Mouse (Mus musculus): ENCODE measurements at regions not wholly inside any gene's neighbourhood (a gene's known extent, or its start where the extent isn't known, plus 50 kb on each side); places are given as distances from the start of the nearest gene placed in this dataset.
A peak's percentile ranks its signal among the peaks of the same experiment; 100 is the strongest.
"Not testable (repeated sequence)": the region's sequence is repeated elsewhere in the genome, so short reads cannot be mapped to it uniquely, and the experiment has no call there.

DNA sequence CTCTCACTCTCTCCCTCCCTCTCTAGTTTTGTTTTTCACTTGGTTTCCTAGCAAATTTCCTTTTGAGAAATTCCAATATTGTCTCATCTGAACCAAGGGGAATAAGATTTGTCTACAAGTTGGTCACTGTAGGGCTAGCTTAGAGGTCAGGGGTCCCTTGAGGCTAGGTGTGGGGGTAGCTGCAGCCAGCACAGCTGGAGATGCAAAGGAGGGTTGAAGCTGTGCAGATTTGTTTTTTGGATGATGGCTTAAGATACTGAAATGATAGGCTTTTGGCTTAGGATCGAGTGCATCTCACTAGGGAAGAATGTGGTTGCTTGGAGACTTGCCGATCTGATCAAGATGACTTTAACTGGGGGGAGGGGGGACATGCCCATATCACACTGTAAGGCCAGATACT is 88.3 kb upstream of the Tmem28 start:
- H3K27ac ChIP-seq (ENCODE audit: low read length) = no peak overlapping the region
- no peaks in the 10 kb centered on the region for H3K9me3 ChIP-seq (ENCODE audit: low read length)
- H3K4me3 ChIP-seq (ENCODE audit: low read length) = no peak overlapping the region
- 75% methylated on average over 2 of the region's 2 CpGs for WGBS
- ATAC-seq (ENCODE audit: low FRiP score, low TSS enrichment) = no peak
- H3K4me1 ChIP-seq (ENCODE audit: insufficient read depth, low read length) = no peaks in the 10 kb centered on the region
- H3K36me3 ChIP-seq (ENCODE audit: insufficient read depth, low read length) = no peaks in the 10 kb centered on the region
- no peak overlapping the region for H3K4me2 ChIP-seq (replicated peaks; ENCODE audit: low read depth, low read length)
- peaks cover 15% of the 10 kb centered on the region; the same call in 1 of the 2 replicates for H3K27me3 ChIP-seq (ENCODE audit: insufficient read depth, low read length)
- no peak overlapping the region for H3K9ac ChIP-seq (replicated peaks; ENCODE audit: low read length)

DNA sequence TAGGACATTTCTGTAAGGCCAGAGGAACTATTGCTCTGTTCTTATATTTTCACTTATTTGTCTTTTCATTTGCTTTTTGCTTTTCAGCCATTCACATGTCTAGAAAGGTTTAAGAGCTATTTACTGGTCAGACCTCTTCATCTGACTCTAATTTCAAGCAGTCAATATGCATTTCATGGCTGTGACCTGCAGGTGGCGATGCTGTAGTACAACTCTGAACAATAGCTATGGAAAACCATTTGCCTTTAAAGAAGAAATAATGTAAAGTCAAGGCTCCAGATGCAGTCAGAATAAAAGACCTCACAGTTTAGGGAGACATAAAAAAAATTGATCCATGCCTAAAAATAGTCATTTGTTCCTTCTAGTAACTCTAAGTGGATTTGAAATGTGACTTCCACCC is 95.7 kb upstream of the Tmem28 start:
- ATAC-seq (ENCODE audit: low FRiP score, low TSS enrichment) = no peak
- no peak overlapping the region for H3K4me2 ChIP-seq (replicated peaks; ENCODE audit: low read depth, low read length)
- no peak overlapping the region for H3K9ac ChIP-seq (replicated peaks; ENCODE audit: low read length)
- H3K9me3 ChIP-seq (ENCODE audit: low read length) = no peaks in the 10 kb centered on the region
- peaks cover 12% of the 10 kb centered on the region; the same call in 1 of the 2 replicates for H3K27me3 ChIP-seq (ENCODE audit: insufficient read depth, low read length)
- H3K36me3 ChIP-seq (ENCODE audit: insufficient read depth, low read length) = no peaks in the 10 kb centered on the region
- WGBS = 5% methylated on average over 1 of the region's 1 CpGs
- H3K4me3 ChIP-seq (ENCODE audit: low read length) = no peak overlapping the region
- H3K4me1 ChIP-seq (ENCODE audit: insufficient read depth, low read length) = no peaks in the 10 kb centered on the region
- no peak overlapping the region for H3K27ac ChIP-seq (ENCODE audit: low read length)

DNA sequence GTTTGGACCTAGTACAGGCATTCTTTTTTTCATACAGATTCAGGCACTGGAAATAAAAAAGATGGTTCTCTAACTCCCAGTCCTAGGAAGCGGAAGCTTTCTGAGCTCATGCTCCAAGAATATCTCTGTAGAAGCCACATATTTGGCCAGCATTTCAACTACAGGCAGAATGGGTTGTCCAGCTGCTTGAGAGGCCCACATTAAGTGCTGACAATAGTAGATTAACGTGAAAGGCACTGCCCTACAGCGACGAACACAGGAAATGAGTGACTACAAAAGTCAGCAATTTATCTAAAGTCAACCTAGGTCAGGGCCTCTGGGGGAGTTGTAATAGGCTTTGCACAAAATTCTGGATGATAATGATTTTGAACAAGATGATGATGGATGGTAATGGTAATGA is 125.5 kb upstream of the Tmem28 start:
- no peaks in the 10 kb centered on the region for H3K36me3 ChIP-seq (ENCODE audit: insufficient read depth, low read length)
- H3K4me2 ChIP-seq (replicated peaks; ENCODE audit: low read depth, low read length) = no peak overlapping the region
- ATAC-seq (ENCODE audit: low FRiP score, low TSS enrichment) = no peak
- H3K4me3 ChIP-seq (ENCODE audit: low read length) = no peak overlapping the region
- no peak overlapping the region for H3K9ac ChIP-seq (replicated peaks; ENCODE audit: low read length)
- H3K27me3 ChIP-seq (ENCODE audit: insufficient read depth, low read length) = peaks cover 6% of the 10 kb centered on the region; the same call in 1 of the 2 replicates
- 46% methylated on average over 4 of the region's 4 CpGs for WGBS
- no peaks in the 10 kb centered on the region for H3K4me1 ChIP-seq (ENCODE audit: insufficient read depth, low read length)
- H3K27ac ChIP-seq (ENCODE audit: low read length) = no peak overlapping the region
- H3K9me3 ChIP-seq (ENCODE audit: low read length) = no peaks in the 10 kb centered on the region

GRCm38 (mm10) chrX:99690971-99691370 is 129.8 kb upstream of the Tmem28 start:
- no peak for ATAC-seq (ENCODE audit: low FRiP score, low TSS enrichment)
- H3K27ac ChIP-seq (ENCODE audit: low read length) = no peak overlapping the region
- H3K9me3 ChIP-seq (ENCODE audit: low read length) = no peaks in the 10 kb centered on the region
- H3K9ac ChIP-seq (replicated peaks; ENCODE audit: low read length) = no peak overlapping the region
- H3K4me3 ChIP-seq (ENCODE audit: low read length) = no peak overlapping the region
- no peak overlapping the region for H3K4me2 ChIP-seq (replicated peaks; ENCODE audit: low read depth, low read length)
- H3K4me1 ChIP-seq (ENCODE audit: insufficient read depth, low read length) = no peaks in the 10 kb centered on the region
- no peaks in the 10 kb centered on the region for H3K36me3 ChIP-seq (ENCODE audit: insufficient read depth, low read length)
- peaks cover 11% of the 10 kb centered on the region; the same call in 1 of the 2 replicates for H3K27me3 ChIP-seq (ENCODE audit: insufficient read depth, low read length)
- WGBS = 70% methylated on average over 4 of the region's 4 CpGs

GRCm38 (mm10) chrX:99689761-99690160 is 131.1 kb upstream of the Tmem28 start:
- Histone ChIP-seq H3K9me3 (ENCODE audit: low read length) (no peaks in the 10 kb centered on the region), H3K36me3 (ENCODE audit: insufficient read depth, low read length) (no peaks in the 10 kb centered on the region), H3K4me2 (replicated peaks; ENCODE audit: low read depth, low read length) (no peak overlapping the region), H3K4me3 (ENCODE audit: low read length) (no peak overlapping the region), H3K27me3 (ENCODE audit: insufficient read depth, low read length) (peaks cover 15% of the 10 kb centered on the region; the same call in 1 of the 2 replicates), H3K27ac (ENCODE audit: low read length) (no peak overlapping the region), H3K9ac (replicated peaks; ENCODE audit: low read length) (no peak overlapping the region), H3K4me1 (ENCODE audit: insufficient read depth, low read length) (no peaks in the 10 kb centered on the region)
- ATAC-seq (ENCODE audit: low FRiP score, low TSS enrichment) = no peak
- 81% methylated on average over 4 of the region's 4 CpGs for WGBS

DNA sequence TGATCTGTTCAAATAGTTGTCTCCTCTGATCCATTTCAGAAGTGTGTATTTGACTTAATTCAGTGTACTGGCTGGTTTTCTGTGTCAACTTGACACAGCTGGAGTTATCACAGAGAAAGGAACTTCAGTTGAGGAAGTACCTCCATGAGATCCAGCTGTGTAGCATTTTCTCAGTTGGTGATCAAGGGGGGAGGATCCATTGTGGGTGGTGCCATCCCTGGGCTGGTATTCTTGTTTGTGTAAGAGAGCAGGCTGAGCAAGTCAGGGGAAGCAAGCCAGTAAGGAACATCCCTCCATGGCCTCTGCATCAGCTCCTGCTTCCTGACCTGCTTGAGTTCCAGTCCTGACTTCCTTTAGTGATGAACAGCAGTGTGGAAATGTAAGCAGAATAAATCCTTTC is 138.3 kb upstream of the Tmem28 start:
- H3K9me3 ChIP-seq (ENCODE audit: low read length); H3K36me3 ChIP-seq (ENCODE audit: insufficient read depth, low read length); H3K4me1 ChIP-seq (ENCODE audit: insufficient read depth, low read length); H3K9ac ChIP-seq (replicated peaks; ENCODE audit: low read length); H3K27me3 ChIP-seq (ENCODE audit: insufficient read depth, low read length); H3K4me3 ChIP-seq (ENCODE audit: low read length); H3K27ac ChIP-seq (ENCODE audit: low read length); H3K4me2 ChIP-seq (replicated peaks; ENCODE audit: low read depth, low read length); ATAC-seq (ENCODE audit: low FRiP score, low TSS enrichment): not testable (repeated sequence)

GRCm38 (mm10) chrX:99667596-99667995 is 153.2 kb upstream of the Tmem28 start:
- H3K4me1 ChIP-seq (ENCODE audit: insufficient read depth, low read length) = no peaks in the 10 kb centered on the region
- 62% methylated on average over 2 of the region's 2 CpGs for WGBS

GRCm38 (mm10) chrX:99662566-99662965 is 158.3 kb upstream of the Tmem28 start:
- WGBS = 56% methylated on average over 3 of the region's 3 CpGs
- Histone ChIP-seq H3K4me2 (replicated peaks; ENCODE audit: low read depth, low read length) (no peak overlapping the region), H3K9me3 (ENCODE audit: low read length) (no peaks in the 10 kb centered on the region), H3K36me3 (ENCODE audit: insufficient read depth, low read length) (no peaks in the 10 kb centered on the region), H3K4me3 (ENCODE audit: low read length) (no peak overlapping the region), H3K27me3 (ENCODE audit: insufficient read depth, low read length) (peaks cover 33% of the 10 kb centered on the region; the same call in 1 of the 2 replicates), H3K27ac (ENCODE audit: low read length) (no peak overlapping the region), H3K9ac (replicated peaks; ENCODE audit: low read length) (no peak overlapping the region), H3K4me1 (ENCODE audit: insufficient read depth, low read length) (no peaks in the 10 kb centered on the region)
- no peak for ATAC-seq (ENCODE audit: low FRiP score, low TSS enrichment)

More at GRCm38 (mm10) chrX:99667596-99667995, 153.2 kb upstream of the Tmem28 start:
- Histone ChIP-seq H3K27ac (ENCODE audit: low read length) (no peak overlapping the region), H3K9me3 (ENCODE audit: low read length) (no peaks in the 10 kb centered on the region), H3K4me2 (replicated peaks; ENCODE audit: low read depth, low read length) (no peak overlapping the region), H3K27me3 (ENCODE audit: insufficient read depth, low read length) (peaks cover 22% of the 10 kb centered on the region; the same call in 1 of the 2 replicates), H3K9ac (replicated peaks; ENCODE audit: low read length) (no peak overlapping the region), H3K36me3 (ENCODE audit: insufficient read depth, low read length) (no peaks in the 10 kb centered on the region), H3K4me3 (ENCODE audit: low read length) (no peak overlapping the region)
- no peak for ATAC-seq (ENCODE audit: low FRiP score, low TSS enrichment)

DNA sequence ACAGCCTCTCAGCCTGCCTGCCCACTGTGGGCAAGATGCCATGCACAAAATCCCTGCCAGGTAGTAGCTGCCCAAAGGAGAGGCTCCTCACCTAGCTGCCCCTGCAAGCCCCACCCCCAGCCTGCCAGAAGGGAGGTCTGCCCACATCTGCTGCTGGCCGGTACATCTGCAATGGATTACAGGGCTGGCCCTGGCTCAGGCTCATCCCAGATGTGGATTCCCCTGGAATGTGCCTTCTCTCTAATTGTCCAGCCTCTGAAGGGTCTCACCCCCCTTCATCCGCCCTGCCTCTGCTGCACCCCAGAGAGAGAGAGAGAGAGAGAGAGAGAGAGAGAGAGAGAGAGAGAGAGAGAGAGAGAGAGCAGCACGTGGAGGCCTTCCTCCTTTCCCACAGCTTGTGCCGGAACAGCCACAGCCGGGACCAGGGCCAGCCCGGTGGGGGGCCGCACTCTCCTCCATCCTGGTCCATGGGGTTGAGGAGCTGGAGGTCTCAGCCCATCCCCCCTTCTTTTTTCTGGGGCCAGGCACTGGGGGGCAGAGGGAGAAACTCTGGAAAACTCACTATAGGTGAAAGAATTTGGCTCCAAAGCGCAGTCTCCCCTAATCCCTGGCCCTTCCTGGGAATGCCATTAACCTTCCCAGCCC is 161.2 kb upstream of the Tmem28 start:
- Histone ChIP-seq H3K27ac (ENCODE audit: low read length) (no peak overlapping the region), H3K27me3 (ENCODE audit: insufficient read depth, low read length) (peaks cover 41% of the 10 kb centered on the region; the same call in 1 of the 2 replicates), H3K36me3 (ENCODE audit: insufficient read depth, low read length) (no peaks in the 10 kb centered on the region), H3K4me3 (ENCODE audit: low read length) (no peak overlapping the region), H3K4me1 (ENCODE audit: insufficient read depth, low read length) (no peaks in the 10 kb centered on the region), H3K4me2 (replicated peaks; ENCODE audit: low read depth, low read length) (no peak overlapping the region), H3K9ac (replicated peaks; ENCODE audit: low read length) (no peak overlapping the region), H3K9me3 (ENCODE audit: low read length) (no peaks in the 10 kb centered on the region)
- ATAC-seq (ENCODE audit: low FRiP score, low TSS enrichment) = 0 out of 2 replicates have a peak, but pooled peaks have one; percentile 39
- WGBS = 55% methylated on average over 8 of the region's 8 CpGs

DNA sequence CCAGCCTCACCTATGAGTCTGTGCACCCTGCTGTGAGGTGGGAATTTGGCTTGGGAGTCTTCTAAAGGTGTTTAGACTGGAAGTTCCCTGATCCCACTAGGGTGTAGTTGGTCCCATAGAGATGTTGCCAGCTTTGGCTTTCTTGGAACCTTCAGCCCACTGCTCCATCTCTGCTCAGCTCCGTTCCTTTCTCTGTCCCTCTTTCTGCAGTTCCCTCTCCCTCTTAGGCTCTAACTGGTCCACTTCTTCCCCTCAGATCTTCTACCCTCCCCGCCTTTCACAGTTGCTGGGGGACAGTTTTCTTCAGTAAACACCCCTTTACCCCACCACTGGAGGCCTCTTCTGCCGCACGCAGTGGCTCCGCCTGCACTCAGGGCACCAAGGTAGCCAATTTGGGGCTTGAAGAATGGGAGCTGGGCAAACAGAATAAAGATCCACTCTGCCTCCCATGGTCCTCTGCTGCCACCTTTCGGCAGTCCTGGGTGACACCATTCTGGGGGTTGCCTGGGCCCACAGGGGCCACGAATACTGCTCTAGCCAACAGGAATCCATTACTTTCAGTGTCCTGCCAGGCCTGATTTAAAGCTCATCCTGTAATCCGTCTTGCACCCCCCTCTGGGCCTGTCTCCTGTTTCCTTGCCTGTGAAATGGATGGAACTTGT is 162.9 kb upstream of the Tmem28 start:
- ATAC-seq (ENCODE audit: low FRiP score, low TSS enrichment) = peak; percentile 52; the same call in 1 of the 2 replicates
- H3K4me2 ChIP-seq (replicated peaks; ENCODE audit: low read depth, low read length) = no peak overlapping the region
- H3K4me3 ChIP-seq (ENCODE audit: low read length) = no peak overlapping the region
- H3K9ac ChIP-seq (replicated peaks; ENCODE audit: low read length) = no peak overlapping the region
- no peaks in the 10 kb centered on the region for H3K9me3 ChIP-seq (ENCODE audit: low read length)
- H3K4me1 ChIP-seq (ENCODE audit: insufficient read depth, low read length) = no peaks in the 10 kb centered on the region
- H3K36me3 ChIP-seq (ENCODE audit: insufficient read depth, low read length) = no peaks in the 10 kb centered on the region
- no peak overlapping the region for H3K27ac ChIP-seq (ENCODE audit: low read length)
- H3K27me3 ChIP-seq (ENCODE audit: insufficient read depth, low read length) = peaks cover 44% of the 10 kb centered on the region; the same call in 1 of the 2 replicates
- 26% methylated on average over 8 of the region's 8 CpGs for WGBS
